Mouse (Mus musculus) ovary, postnatal 14 days (tissue): Measurements from ENCODE around the gene Olfr131.
"Not testable (repeated sequence)": the region's sequence is repeated elsewhere in the genome, so short reads cannot be mapped to it uniquely, and the experiment has no call there.

ENCODE experiments used
- DNase-seq: peaks from one replicate; pipeline ENCODE4 v3.0.0; 2022; ENCODE audit warnings: low spot score

Olfr131 gene

GRCm38 (mm10) chr17:38088593-38088992 lies at the start of gene Olfr131:
TSS of gene Olfr131 (minus strand) at chr17:38088693.
- no peak for DNase-seq

- DNase-seq, result no peak
Measured at GRCm38 (mm10) chr17:38134426-38134825, 45.9 kb upstream of the Olfr131 start, which contains the start of gene Olfr132. TSS of gene Olfr132 (minus strand) at chr17:38134526.

GRCm38 (mm10) chr17:38125371-38125770 lies 36.9 kb upstream of the Olfr131 start:
- DNase-seq, result not testable (repeated sequence)

GRCm38 (mm10) chr17:38124199-38124598 lies 35.7 kb upstream of the Olfr131 start:
- DNase-seq, result not testable (repeated sequence)

- DNase-seq, result no peak
Measured at GRCm38 (mm10) chr17:38082364-38082763, 6.1 kb downstream of the Olfr131 start.

- no peak for DNase-seq
Measured at GRCm38 (mm10) chr17:38063621-38064020, 24.9 kb downstream of the Olfr131 start, which contains the start of gene Olfr130. TSS of gene Olfr130 (plus strand) at chr17:38063921.

GRCm38 (mm10) chr17:38059979-38060378 lies 28.5 kb downstream of the Olfr131 start, which contains the start of gene Olfr129:
TSS of gene Olfr129 (minus strand) at chr17:38060079.
- DNase-seq, result no peak
